Comparison of ENCODE assay signal across 14 mouse cellular contexts in genomic region chr7:127748235-127748560, GRCm38 (mm10). TPM values are rescaled to one million over a fixed set of nuclear protein-coding genes. Genes with fewer than 3 reads are reported as not detected.
A peak's percentile ranks its signal among the peaks of the same experiment; 100 is the strongest.
DNase-seq lines count a peak whose midpoint lies in the region; ATAC-seq and TF ChIP-seq lines count a peak whose summit lies in the region.
"Had no signal": no experiment of that assay in that cellular context is flagged by ENCODE, and none has a peak within 500 bp of the region (broad histone marks: within the 10 kb centered on the region; RNA-seq: fewer than 3 reads in every experiment).

No protein-coding gene starts in this region.

- H3K4me2 ChIP-seq in intestine, embryonic 15.5 days (replicated peaks) = peak overlapping the region; percentile 86
- H3K4me2 ChIP-seq in intestine, postnatal 0 days (replicated peaks; ENCODE audit: low read depth) = no peak overlapping the region
- peak overlapping the region; percentile 89; the same call in 1 of the 2 replicates for H3K4me2 ChIP-seq in forebrain, embryonic 14.5 days (ENCODE audit: low read length)
- H3K4me2 ChIP-seq in midbrain, embryonic 11.5 days = peak overlapping the region; percentile 87

- intact Hi-C loops in left cerebral cortex, postnatal 14 days (cut with DNase I) = no loop called here

- H3K4me3 ChIP-seq in intestine, embryonic 15.5 days (replicated peaks) = peak overlapping the region; percentile 88; the same call in 1 of the 2 replicates
- H3K4me3 ChIP-seq in intestine, postnatal 0 days (ENCODE audit: low read depth, low read length) = no peak overlapping the region
- peak overlapping the region; percentile 96 for H3K4me3 ChIP-seq in embryonic facial prominence, embryonic 10.5 days
- no peak overlapping the region for H3K4me3 ChIP-seq in forebrain, embryonic 14.5 days (ENCODE audit: low read depth, low read length)
- no peak overlapping the region for H3K4me3 ChIP-seq in midbrain, embryonic 11.5 days (ENCODE audit: low read depth, low read length)

- 93% methylated on average over 28 of the region's 28 CpGs for WGBS in intestine, embryonic 15.5 days
- WGBS in intestine, postnatal 0 days = 90% methylated on average over 28 of the region's 28 CpGs
- 92% methylated on average over 28 of the region's 28 CpGs for WGBS in embryonic facial prominence, embryonic 10.5 days
- 94% methylated on average over 28 of the region's 28 CpGs for WGBS in forebrain, embryonic 14.5 days
- 94% methylated on average over 28 of the region's 28 CpGs for WGBS in midbrain, embryonic 11.5 days

- peaks cover 43% of the 10 kb centered on the region for H3K36me3 ChIP-seq in intestine, embryonic 15.5 days
- peaks cover 52% of the 10 kb centered on the region for H3K36me3 ChIP-seq in intestine, postnatal 0 days (ENCODE audit: control insufficient read depth, insufficient read depth)
- peaks cover 58% of the 10 kb centered on the region for H3K36me3 ChIP-seq in embryonic facial prominence, embryonic 10.5 days (replicated peaks)
- H3K36me3 ChIP-seq in forebrain, embryonic 14.5 days (ENCODE audit: control insufficient read depth, insufficient read depth, low read length) = peaks cover 54% of the 10 kb centered on the region
- peaks cover 37% of the 10 kb centered on the region for H3K36me3 ChIP-seq in midbrain, embryonic 11.5 days (ENCODE audit: control insufficient read depth, insufficient read depth, low read length)

- H3K27me3 ChIP-seq in intestine, embryonic 15.5 days (replicated peaks) = no peaks in the 10 kb centered on the region
- no peaks in the 10 kb centered on the region for H3K27me3 ChIP-seq in intestine, postnatal 0 days (replicated peaks; ENCODE audit: control insufficient read depth, insufficient read depth, low read length)
- H3K27me3 ChIP-seq in embryonic facial prominence, embryonic 10.5 days (replicated peaks; ENCODE audit: low read depth, poor library complexity, severe bottlenecking) = no peaks in the 10 kb centered on the region
- no peaks in the 10 kb centered on the region for H3K27me3 ChIP-seq in forebrain, embryonic 14.5 days (replicated peaks; ENCODE audit: control insufficient read depth, insufficient read depth, low read length)
- no peaks in the 10 kb centered on the region for H3K27me3 ChIP-seq in midbrain, embryonic 11.5 days (ENCODE audit: control insufficient read depth, insufficient read depth, low read length)

- H3K9me3 ChIP-seq in intestine, embryonic 15.5 days = no peaks in the 10 kb centered on the region
- H3K9me3 ChIP-seq in intestine, postnatal 0 days (ENCODE audit: control insufficient read depth) = no peaks in the 10 kb centered on the region
- no peaks in the 10 kb centered on the region for H3K9me3 ChIP-seq in embryonic facial prominence, embryonic 10.5 days
- H3K9me3 ChIP-seq in forebrain, embryonic 14.5 days (replicated peaks; ENCODE audit: control insufficient read depth, low read length) = no peaks in the 10 kb centered on the region
- no peaks in the 10 kb centered on the region for H3K9me3 ChIP-seq in midbrain, embryonic 11.5 days (ENCODE audit: control insufficient read depth, low read length)

- no peak overlapping the region for H3K9ac ChIP-seq in intestine, embryonic 15.5 days
- H3K9ac ChIP-seq in intestine, postnatal 0 days (ENCODE audit: low read depth, low read length) = no peak overlapping the region
- H3K9ac ChIP-seq in forebrain, embryonic 14.5 days (ENCODE audit: low read length) = no peak overlapping the region
- no peak overlapping the region for H3K9ac ChIP-seq in midbrain, embryonic 11.5 days (ENCODE audit: low read length)

- no peak for DNase-seq in embryonic facial prominence, embryonic 10.5 days (ENCODE audit: low spot score)
- DNase-seq in forebrain, embryonic 14.5 days (ENCODE audit: low spot score) = no peak
- no peak for DNase-seq in midbrain, embryonic 11.5 days (ENCODE audit: low spot score, missing footprints)
- no peak for DNase-seq in left cerebral cortex, postnatal 14 days (ENCODE audit: low spot score in 2 of 2)
- DNase-seq in urinary bladder, postnatal 10 days (ENCODE audit: low spot score) = no peak
- no peak for DNase-seq in urinary bladder, postnatal 36 days (ENCODE audit: low spot score in 2 of 2)
- DNase-seq: heart, postnatal 36 days; lung, adult 2 months; right cerebral cortex, postnatal 25 days had no signal

- ATAC-seq in intestine, embryonic 15.5 days = no peak
- ATAC-seq in intestine, postnatal 0 days = no peak
- ATAC-seq in forebrain, embryonic 14.5 days = no peak
- no peak for ATAC-seq in midbrain, embryonic 11.5 days (ENCODE audit: low FRiP score)
- ATAC-seq: activated CD4-positive, CD25-positive, alpha-beta regulatory T cell, adult 4 months had no signal

- H3K27ac ChIP-seq in intestine, embryonic 15.5 days = no peak overlapping the region
- H3K27ac ChIP-seq in intestine, postnatal 0 days (ENCODE audit: low read depth, low read length) = no peak overlapping the region
- H3K27ac ChIP-seq in embryonic facial prominence, embryonic 10.5 days (replicated peaks) = peak overlapping the region; percentile 98
- H3K27ac ChIP-seq in forebrain, embryonic 14.5 days (ENCODE audit: low read depth, low read length) = no peak overlapping the region
- H3K27ac ChIP-seq in midbrain, embryonic 11.5 days (ENCODE audit: low read depth, low read length) = no peak overlapping the region

- TF ChIP-seq CTCF in intestine, postnatal 0 days (IDR thresholded peaks at IDR 0.05; ENCODE audit: low read depth) = no peak

- peaks cover 19% of the 10 kb centered on the region for H3K4me1 ChIP-seq in intestine, embryonic 15.5 days (replicated peaks)
- H3K4me1 ChIP-seq in intestine, postnatal 0 days (replicated peaks; ENCODE audit: control insufficient read depth, insufficient read depth, low read length) = 0 out of 2 replicates have a peak, but pooled peaks cover 2% of the 10 kb centered on the region
- H3K4me1 ChIP-seq in embryonic facial prominence, embryonic 10.5 days = peaks cover 39% of the 10 kb centered on the region
- H3K4me1 ChIP-seq in forebrain, embryonic 14.5 days (ENCODE audit: control insufficient read depth, insufficient read depth, low read length) = peaks cover 11% of the 10 kb centered on the region; the same call in 1 of the 2 replicates
- H3K4me1 ChIP-seq in midbrain, embryonic 11.5 days (ENCODE audit: control insufficient read depth, insufficient read depth, low read length) = peaks cover 10% of the 10 kb centered on the region

RNA-seq across cellular contexts. Expression of gene Fbxl19, which starts 3.9 kb away (rescaled TPM):
- 3.2 and 4.3 TPM in 2 replicates for polyA plus RNA-seq in intestine, embryonic 15.5 days (2015; fragmentation: Nextera tagmentation; extraction: Ambion mirVana)
- 2.1 and 2.2 TPM in 2 replicates for polyA plus RNA-seq in intestine, postnatal 0 days (2015; fragmentation: Nextera tagmentation; extraction: Ambion mirVana)
- polyA plus RNA-seq in embryonic facial prominence, embryonic 10.5 days (2016; fragmentation: Nextera tagmentation; extraction: Ambion mirVana) = 8.9 and 9.0 TPM in 2 replicates
- 7.2 and 7.8 TPM in 2 replicates for polyA plus RNA-seq in forebrain, embryonic 14.5 days (2014; fragmentation: Nextera tagmentation; extraction: Ambion mirVana)
- 8.3 and 9.3 TPM in 2 replicates for polyA plus RNA-seq in midbrain, embryonic 11.5 days (2014; fragmentation: Nextera tagmentation; extraction: Ambion mirVana)
- 10 to 100 TPM; 89.1 to 89.8 TPM for total RNA-seq in left cerebral cortex, postnatal 14 days (2021)

RNA-seq across cellular contexts. Expression of gene Ctf2, which starts 16.2 kb away (rescaled TPM):
- polyA plus RNA-seq in intestine, embryonic 15.5 days (2015; fragmentation: Nextera tagmentation; extraction: Ambion mirVana) = 0.13 and 0.29 TPM in 2 replicates
- not detected in 2 replicates for polyA plus RNA-seq in intestine, postnatal 0 days (2015; fragmentation: Nextera tagmentation; extraction: Ambion mirVana)
- polyA plus RNA-seq in embryonic facial prominence, embryonic 10.5 days (2016; fragmentation: Nextera tagmentation; extraction: Ambion mirVana) = 0.19 TPM in 2 replicates
- polyA plus RNA-seq in forebrain, embryonic 14.5 days (2014; fragmentation: Nextera tagmentation; extraction: Ambion mirVana) = 0.09 TPM in 1 of 2 replicates, not detected in the other
- 0.12 TPM in 1 of 2 replicates, not detected in the other for polyA plus RNA-seq in midbrain, embryonic 11.5 days (2014; fragmentation: Nextera tagmentation; extraction: Ambion mirVana)
- not detected for total RNA-seq in left cerebral cortex, postnatal 14 days (2021)
- total RNA-seq: heart, postnatal 36 days; layer of hippocampus, adult 2 months had no signal
- polyA plus RNA-seq: activated CD4-positive, CD25-positive, alpha-beta regulatory T cell, adult 4 months; lung, adult 2 months; urinary bladder, adult 2 months had no signal

RNA-seq across cellular contexts. Expression of gene Orai3, which starts 21.4 kb away (rescaled TPM):
- polyA plus RNA-seq in intestine, embryonic 15.5 days (2015; fragmentation: Nextera tagmentation; extraction: Ambion mirVana) = 22.9 and 25.5 TPM in 2 replicates
- polyA plus RNA-seq in intestine, postnatal 0 days (2015; fragmentation: Nextera tagmentation; extraction: Ambion mirVana) = 18.7 and 21.8 TPM in 2 replicates
- 12.9 and 13.6 TPM in 2 replicates for polyA plus RNA-seq in embryonic facial prominence, embryonic 10.5 days (2016; fragmentation: Nextera tagmentation; extraction: Ambion mirVana)
- polyA plus RNA-seq in forebrain, embryonic 14.5 days (2014; fragmentation: Nextera tagmentation; extraction: Ambion mirVana) = 3.3 and 4.2 TPM in 2 replicates
- polyA plus RNA-seq in midbrain, embryonic 11.5 days (2014; fragmentation: Nextera tagmentation; extraction: Ambion mirVana) = 6.1 and 6.3 TPM in 2 replicates
- 10 to 100 TPM; 19.8 to 22.5 TPM for total RNA-seq in left cerebral cortex, postnatal 14 days (2021)

RNA-seq across cellular contexts. Expression of gene Setd1a, which starts 28.3 kb away (rescaled TPM):
- 15.2 and 17.4 TPM in 2 replicates for polyA plus RNA-seq in intestine, embryonic 15.5 days (2015; fragmentation: Nextera tagmentation; extraction: Ambion mirVana)
- 9.7 and 9.9 TPM in 2 replicates for polyA plus RNA-seq in intestine, postnatal 0 days (2015; fragmentation: Nextera tagmentation; extraction: Ambion mirVana)
- 14.7 and 15.2 TPM in 2 replicates for polyA plus RNA-seq in embryonic facial prominence, embryonic 10.5 days (2016; fragmentation: Nextera tagmentation; extraction: Ambion mirVana)
- polyA plus RNA-seq in forebrain, embryonic 14.5 days (2014; fragmentation: Nextera tagmentation; extraction: Ambion mirVana) = 17.0 and 18.0 TPM in 2 replicates
- polyA plus RNA-seq in midbrain, embryonic 11.5 days (2014; fragmentation: Nextera tagmentation; extraction: Ambion mirVana) = 19.0 and 22.1 TPM in 2 replicates
- 10 to 100 TPM; 43.3 to 44.9 TPM for total RNA-seq in left cerebral cortex, postnatal 14 days (2021)

RNA-seq across cellular contexts. Expression of gene Ctf1, which starts 35.7 kb away (rescaled TPM):
- 9.4 and 10.5 TPM in 2 replicates for polyA plus RNA-seq in intestine, embryonic 15.5 days (2015; fragmentation: Nextera tagmentation; extraction: Ambion mirVana)
- polyA plus RNA-seq in intestine, postnatal 0 days (2015; fragmentation: Nextera tagmentation; extraction: Ambion mirVana) = 4.1 TPM in 2 replicates
- polyA plus RNA-seq in embryonic facial prominence, embryonic 10.5 days (2016; fragmentation: Nextera tagmentation; extraction: Ambion mirVana) = 9.4 and 10.7 TPM in 2 replicates
- polyA plus RNA-seq in forebrain, embryonic 14.5 days (2014; fragmentation: Nextera tagmentation; extraction: Ambion mirVana) = 5.3 and 5.9 TPM in 2 replicates
- polyA plus RNA-seq in midbrain, embryonic 11.5 days (2014; fragmentation: Nextera tagmentation; extraction: Ambion mirVana) = 4.0 and 4.6 TPM in 2 replicates
- 1 to 10 TPM; 2.3 to 2.7 TPM for total RNA-seq in left cerebral cortex, postnatal 14 days (2021)
- polyA plus RNA-seq: activated CD4-positive, CD25-positive, alpha-beta regulatory T cell, adult 4 months had no signal

Comparison
In these comparisons a context has a peak if more than half of its experiments do, and no peak if none do; other contexts are left out.
1. H3K4me3 ChIP-seq: peak in intestine, embryonic 15.5 days (single experiment) and embryonic facial prominence, embryonic 10.5 days (single experiment); none in intestine, postnatal 0 days (single experiment), forebrain, embryonic 14.5 days (single experiment) and midbrain, embryonic 11.5 days (single experiment).